Mouse (Mus musculus): Measurements from ENCODE around the gene Traf3ip3.

- no peak for TF ChIP-seq POLR2A (IDR thresholded peaks at IDR 0.05; ENCODE audit: control insufficient read depth, low read depth, low read length)
- TF ChIP-seq CTCF (IDR thresholded peaks at IDR 0.05; ENCODE audit: control insufficient read depth, insufficient read depth, insufficient replicate concordance, low read depth, low read length) = no peak
These were observed 29.4 kb upstream of the Traf3ip3 start for GRCm38 (mm10) chr1:193230935-193231334.

Data from testis, adult 2 months (tissue).